Mouse (Mus musculus): ENCODE data around the gene Scn5a.

GRCm38 (mm10) chr9:119598501-119598900 is 19.7 kb upstream of the Scn5a start:
- TF ChIP-seq HCFC1 (IDR thresholded peaks at IDR 0.05; ENCODE audit: borderline replicate concordance, insufficient read depth, low read length): no peak
- no peak for TF ChIP-seq ZC3H11A (IDR thresholded peaks at IDR 0.05; ENCODE audit: borderline replicate concordance, low read depth, low read length)
- no peak for TF ChIP-seq ZNF384 (IDR thresholded peaks at IDR 0.05; ENCODE audit: low read depth, low read length)
- TF ChIP-seq MAFK (IDR thresholded peaks at IDR 0.05; ENCODE audit: insufficient read depth, low read depth, low read length): no peak
- no peak for TF ChIP-seq CHD2 (IDR thresholded peaks at IDR 0.05; ENCODE audit: low read depth, low read length)
